Mouse (Mus musculus) G1E-ER4 (cell line): ENCODE measurements around the gene Zbtb20. TPM values are rescaled to one million over a fixed set of nuclear protein-coding genes. Genes with fewer than 3 reads are reported as not detected.

Source experiments
- GATA1 ChIP-seq: IDR thresholded peaks from one replicate; pipeline ENCODE4 v1.8.0; 2012; ENCODE audit warnings: low read length, inconsistent platforms
- polyA plus RNA-seq: library from polyadenylated mRNA; stranded (reverse); fragments of >175 nt; gene quantifications from 2 replicates; pipeline ENCODE4 v1.2.3, GENCODE M21; 2012

Zbtb20 gene
- polyA plus RNA-seq, result 0.58 and 0.61 TPM in 2 replicates

DNA sequence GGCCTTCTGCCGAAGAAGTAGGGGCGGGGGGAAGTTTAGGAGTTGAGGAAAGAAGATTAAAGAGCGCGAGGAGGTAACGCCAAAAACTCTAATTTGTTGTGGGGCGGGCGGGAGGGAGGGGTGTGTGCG, at the start of gene Zbtb20:
Zbtb20 (plus strand) TSS at position 30 of the 129 bp plus-strand sequence.
- no peak for TF ChIP-seq GATA1

DNA sequence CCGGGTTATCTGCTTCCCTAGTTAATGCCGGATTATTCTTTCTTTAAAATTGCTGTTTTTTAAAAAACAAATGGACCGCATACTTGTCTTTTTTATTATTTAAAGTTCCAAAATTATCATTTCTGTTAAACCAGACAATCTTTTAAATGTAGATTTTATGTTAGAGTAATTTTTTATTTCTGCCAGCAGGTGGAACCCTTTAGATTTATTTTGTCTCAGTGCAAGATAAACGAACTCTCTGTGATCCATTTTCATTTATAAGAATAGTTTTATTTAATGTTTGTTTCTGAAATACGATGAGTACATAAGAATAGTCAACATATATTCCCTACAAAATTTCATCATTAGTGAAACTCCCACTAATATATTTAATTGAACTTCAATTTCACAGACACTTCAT, 39.7 kb upstream of the Zbtb20 start:
- no peak for TF ChIP-seq GATA1

- TF ChIP-seq GATA1, result no peak
Observed at GRCm38 (mm10) chr16:42836404-42837120, 39.1 kb upstream of the Zbtb20 start.

- TF ChIP-seq GATA1, result no peak
Observed at GRCm38 (mm10) chr16:42838226-42838625, 37.5 kb upstream of the Zbtb20 start.

DNA sequence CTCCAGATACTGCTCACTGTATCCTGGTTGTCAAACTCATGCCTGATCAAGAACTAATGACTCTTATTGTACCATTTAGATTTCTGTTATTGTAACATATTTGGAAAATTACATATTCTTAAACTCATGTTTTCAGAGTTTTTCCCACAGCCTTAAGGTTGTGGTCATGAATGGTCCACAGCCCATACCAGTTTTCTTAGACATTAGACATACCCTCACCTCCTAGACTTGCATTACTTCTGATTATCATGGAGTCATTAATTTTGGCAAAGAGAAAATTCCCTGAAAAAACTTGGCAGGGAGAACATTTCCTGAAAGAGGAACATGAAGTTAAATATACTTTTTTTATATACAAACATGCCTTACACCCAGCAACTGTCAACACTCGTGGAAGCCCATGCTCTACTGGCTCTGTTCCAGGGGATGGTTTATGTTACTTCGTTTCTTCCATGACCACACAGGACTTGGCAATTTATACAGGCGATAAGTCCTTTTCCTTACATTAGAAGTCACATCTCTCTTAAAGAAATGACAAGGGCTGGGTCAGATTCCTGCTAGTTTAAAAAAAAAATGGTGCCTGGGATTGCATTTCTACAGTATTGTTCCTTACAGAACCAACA, 18.0 kb upstream of the Zbtb20 start:
- no peak for TF ChIP-seq GATA1

- TF ChIP-seq GATA1, result no peak
Observed at GRCm38 (mm10) chr16:42859251-42859650, 16.4 kb upstream of the Zbtb20 start.

DNA sequence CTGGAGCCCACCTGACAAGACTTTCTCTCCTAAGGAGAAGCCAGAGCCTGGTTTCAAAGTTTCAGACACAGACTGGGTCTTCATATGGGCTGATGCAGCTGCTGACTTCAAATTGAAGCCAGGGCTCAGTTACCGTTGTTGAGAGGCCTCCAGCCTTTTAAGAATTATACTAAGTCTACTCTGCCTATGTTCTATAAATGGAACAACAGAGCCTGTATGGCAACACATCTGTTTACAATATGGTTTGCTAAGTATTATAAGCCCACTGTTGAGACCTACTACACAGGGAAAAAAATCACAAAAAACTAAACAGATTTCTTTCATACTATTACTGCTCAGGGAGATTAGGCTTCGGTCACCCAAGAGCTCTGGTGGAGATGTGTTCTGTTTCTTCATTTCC, 12.4 kb upstream of the Zbtb20 start:
- no peak for TF ChIP-seq GATA1

GRCm38 (mm10) chr16:42866061-42866460, 9.6 kb upstream of the Zbtb20 start:
- no peak for TF ChIP-seq GATA1

DNA sequence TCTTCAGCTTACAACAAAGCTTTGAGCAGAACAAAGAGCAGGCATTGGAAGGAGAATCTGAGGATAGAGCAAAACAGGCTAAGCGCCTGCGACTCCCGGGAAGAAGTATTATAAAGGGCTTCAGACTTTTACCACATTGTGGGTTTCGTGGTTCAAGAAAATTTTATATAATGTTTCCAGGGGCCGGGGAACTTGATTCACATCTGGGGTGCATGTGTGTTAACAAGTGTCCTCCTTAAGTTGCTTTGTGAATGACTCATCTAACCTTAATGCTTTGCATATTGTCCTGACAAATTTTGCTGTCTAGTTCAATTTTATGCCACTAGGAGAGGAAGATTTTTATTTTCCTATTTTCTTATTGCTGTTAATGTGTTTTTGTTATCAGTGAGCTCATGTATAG, 3.6 kb upstream of the Zbtb20 start:
- no peak for TF ChIP-seq GATA1

DNA sequence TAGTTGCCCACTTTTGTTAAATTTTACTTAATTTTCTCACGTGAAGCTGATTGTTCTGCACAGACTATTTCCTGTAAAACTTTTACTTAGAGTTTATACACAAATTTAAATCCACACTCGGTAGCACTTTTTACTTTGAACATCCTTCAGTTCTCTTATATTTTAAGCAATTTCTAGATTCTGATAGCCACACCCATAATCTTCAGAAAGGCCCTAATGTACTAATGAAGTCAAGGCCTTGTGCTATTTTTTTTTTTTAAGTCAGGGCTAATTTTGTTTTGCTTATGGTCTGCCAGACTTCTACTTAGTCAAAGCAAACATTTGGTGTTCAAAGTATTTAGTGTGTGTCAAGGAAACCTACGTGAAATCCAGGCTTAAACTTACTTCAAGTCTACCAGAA, 1.7 kb upstream of the Zbtb20 start:
- no peak for TF ChIP-seq GATA1

DNA sequence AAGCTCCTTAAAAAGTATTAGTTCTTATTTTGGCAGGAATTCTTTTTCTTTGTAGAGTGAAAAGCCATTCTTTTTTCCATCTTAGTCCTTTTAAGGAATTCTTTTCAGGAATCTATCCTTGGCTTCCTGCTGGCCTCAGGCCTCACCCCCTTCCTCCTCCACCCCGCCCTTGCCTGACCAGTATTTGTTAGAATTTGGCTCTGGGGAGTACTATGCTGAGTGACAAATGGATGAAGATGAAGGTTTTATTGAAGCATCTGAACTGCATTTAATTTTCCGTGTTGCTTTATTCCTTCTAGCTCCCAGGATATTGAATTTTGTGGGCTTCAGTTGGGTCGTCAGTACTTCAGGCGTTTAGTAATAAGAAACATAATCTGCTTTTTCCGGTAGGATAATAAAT, 1.2 kb upstream of the Zbtb20 start:
- TF ChIP-seq GATA1, result no peak

DNA sequence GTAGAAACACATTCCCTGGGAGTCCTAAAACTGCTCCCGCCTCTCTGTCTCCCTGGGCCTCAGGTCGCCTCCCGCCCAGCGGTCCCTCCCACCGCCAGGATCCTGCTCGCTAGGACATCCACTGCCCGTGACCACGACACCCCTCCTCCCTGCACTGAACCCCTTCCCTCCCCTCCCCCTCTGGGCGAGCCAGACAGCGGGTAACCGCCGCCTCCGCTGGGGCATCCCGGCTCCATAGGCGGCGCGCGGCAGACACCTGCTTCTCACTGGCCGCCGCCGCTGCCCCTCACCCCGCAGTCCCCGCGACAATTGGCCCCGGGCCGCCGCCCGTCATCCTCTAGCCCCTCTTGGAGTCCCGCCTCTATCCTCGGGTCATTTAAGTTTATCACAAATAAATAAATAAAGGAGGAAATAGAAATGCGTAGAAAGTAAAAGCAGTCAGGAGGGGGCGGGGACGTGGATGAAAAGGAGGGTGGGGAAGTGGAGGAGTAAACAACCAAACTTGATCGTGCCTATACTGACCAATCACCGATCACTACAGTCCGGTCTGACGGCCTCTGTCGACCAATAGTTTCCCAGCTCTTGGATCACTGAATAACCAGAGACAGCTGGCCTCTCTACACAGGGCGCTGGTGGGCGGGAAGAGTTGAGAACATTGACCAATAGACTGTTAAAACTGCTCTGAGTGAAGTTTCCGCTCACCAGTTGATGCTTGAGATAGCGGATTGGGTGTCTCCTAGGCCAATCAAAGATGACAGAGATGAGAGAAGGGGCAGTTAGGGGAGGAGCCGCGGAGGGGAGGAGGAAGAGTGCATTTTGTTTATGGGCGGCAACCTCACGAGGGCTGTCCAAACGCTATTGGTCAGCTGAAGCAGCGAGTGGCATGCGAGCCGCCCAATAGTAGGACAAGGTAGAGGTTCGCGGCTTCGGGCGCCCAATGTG, 500 bp upstream of the Zbtb20 start:
- no peak for TF ChIP-seq GATA1

DNA sequence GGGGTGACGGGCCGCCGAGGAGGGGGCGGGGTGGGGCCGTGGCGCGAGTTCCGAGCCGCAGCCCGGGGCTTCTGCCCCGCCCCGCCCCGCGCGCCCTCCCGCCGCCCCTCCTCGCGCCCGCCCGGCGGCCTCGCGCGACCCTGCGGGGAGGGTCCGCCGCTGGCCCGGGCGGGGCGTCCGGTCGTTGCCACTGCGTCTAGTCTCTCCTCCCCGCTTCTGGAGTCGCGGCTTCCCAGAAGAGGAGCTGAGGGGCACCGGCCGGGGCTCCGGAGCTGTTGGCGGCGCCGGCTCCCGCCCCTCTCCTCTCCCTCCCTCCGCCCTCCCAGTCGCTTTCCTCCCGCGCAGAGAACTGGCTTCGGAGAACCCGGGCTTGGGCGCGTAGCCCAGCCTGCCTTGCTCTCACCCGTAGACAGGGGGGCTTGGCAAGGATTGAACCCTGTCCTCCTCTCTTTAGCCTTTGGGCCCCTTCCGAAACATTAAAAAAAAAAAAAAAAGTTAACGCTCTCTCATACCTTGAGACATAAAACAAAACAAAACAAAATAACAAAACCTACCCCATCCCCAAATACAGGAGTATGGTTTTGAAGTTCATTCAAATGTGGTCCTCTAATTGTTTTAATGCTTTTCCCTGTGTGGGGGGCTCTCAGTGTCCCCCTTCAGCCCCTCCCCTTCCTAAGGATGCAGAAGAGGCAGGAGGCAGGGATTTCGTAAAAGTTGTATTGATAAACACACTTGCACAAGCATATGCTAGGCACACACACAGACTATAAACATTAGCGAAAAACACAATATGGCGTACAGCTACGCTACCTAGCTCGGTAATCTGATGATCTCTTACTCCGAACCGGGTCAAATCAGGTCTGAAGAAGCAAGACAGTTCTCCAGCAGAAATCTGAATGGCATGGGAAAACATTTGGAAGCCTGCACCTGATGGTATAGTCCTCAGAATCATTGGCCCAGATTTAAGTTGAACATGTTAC, 630 bp downstream of the Zbtb20 start:
- no peak for TF ChIP-seq GATA1

GRCm38 (mm10) chr16:42880046-42880445, 4.4 kb downstream of the Zbtb20 start:
- no peak for TF ChIP-seq GATA1

GRCm38 (mm10) chr16:42885538-42885937, 9.9 kb downstream of the Zbtb20 start:
- no peak for TF ChIP-seq GATA1
